Mouse (Mus musculus): ENCODE data around the gene Tox2.

Gene Tox2

GRCm38 (mm10) chr2:163202884-163203634, at the start of gene Tox2:
Gene Tox2 (plus strand): TSS chr2:163203125.
- peak; percentile 49 to 55 for DNase-seq (ENCODE audit: low spot score in 2 of 2)

DNA sequence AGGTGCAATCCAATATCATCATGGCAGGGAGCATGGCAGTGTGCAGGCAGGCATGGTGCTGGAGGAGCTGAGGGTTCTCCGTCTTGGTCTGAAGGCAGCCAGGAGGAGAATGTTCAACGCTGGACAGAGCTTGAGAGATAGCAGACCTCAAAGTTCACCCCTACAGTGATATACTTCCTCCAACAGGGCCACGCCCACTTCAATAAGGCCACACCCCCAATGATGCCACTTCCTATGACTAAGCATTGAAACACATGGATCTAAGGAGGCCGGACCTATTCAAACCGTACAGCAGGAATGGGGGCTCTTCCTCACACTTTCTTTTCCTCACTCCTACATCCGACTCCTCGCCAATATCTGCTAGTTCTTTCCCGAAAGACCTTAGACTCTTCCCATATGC, 48.3 kb upstream of the Tox2 start:
- no peak for DNase-seq (ENCODE audit: low spot score in 2 of 2)

DNA sequence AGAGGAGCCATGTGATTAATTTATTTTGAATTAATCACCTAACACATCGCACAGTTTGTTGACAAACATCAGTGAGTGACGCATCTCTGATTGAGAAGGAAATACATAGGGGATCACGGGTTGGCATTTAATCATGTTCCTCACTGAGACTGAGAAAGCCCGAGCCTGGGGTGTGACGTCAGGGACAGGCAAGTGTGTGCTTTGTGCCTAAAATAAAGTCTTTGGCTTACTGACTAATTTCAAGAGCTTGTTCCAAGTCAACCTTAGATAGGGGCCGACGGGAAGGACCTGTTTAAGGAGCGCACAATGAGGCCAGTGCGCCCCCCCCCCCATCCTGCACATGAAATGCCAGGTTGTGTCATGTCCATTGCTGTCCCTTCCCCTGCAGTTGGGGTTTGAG, 43.9 kb upstream of the Tox2 start:
- no peak for DNase-seq (ENCODE audit: low spot score in 2 of 2)

GRCm38 (mm10) chr2:163164461-163164990, 38.4 kb upstream of the Tox2 start:
- DNase-seq (ENCODE audit: low spot score in 2 of 2): no peak

- DNase-seq (ENCODE audit: low spot score in 2 of 2): no peak
Observed at GRCm38 (mm10) chr2:163166067-163166805, 36.7 kb upstream of the Tox2 start.

GRCm38 (mm10) chr2:163171891-163172290, 31.0 kb upstream of the Tox2 start:
- no peak for DNase-seq (ENCODE audit: low spot score in 2 of 2)

DNA sequence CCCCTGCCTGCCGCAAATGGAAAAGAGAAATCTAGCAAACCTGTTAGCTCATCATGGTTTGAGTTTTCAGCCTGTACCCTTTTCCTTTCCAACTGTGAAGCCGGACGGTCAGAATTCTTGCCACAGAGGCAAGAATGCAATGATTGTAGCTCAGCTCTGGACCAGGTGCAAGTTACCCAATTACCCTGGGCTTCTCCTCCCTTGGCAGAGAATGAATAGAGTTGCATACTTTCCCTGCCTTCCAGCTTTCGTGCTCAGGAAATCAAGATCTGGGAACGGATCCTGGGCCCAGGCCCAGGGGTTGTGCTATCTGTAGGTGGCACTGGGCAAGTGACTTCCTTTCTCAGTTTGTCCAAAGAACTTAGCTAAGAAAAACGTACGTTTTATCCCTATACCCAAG, 28.9 kb upstream of the Tox2 start:
- no peak for DNase-seq (ENCODE audit: low spot score in 2 of 2)

- DNase-seq (ENCODE audit: low spot score in 2 of 2): no peak
Observed at GRCm38 (mm10) chr2:163175831-163176230, 27.1 kb upstream of the Tox2 start.

DNA sequence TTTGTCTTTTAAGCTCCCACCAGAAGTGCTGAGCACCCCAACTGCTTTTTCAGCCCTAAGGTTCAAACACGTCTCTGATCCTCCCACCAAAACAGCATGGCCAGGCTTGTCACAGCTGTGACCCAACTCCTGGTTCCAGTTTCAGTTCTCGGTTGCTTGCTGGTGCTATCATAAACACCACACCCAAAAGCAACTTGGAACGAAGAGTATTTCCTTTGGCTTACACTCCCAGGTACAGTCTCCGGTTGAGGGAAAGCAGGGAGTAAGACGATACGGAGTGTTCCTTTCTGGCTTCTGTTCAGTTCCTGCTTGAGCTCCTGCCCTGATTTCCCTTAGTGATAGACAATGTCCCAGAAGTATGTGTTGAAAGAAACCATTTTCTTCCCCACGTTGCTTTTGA, 26.4 kb upstream of the Tox2 start:
- peak; percentile 18 to 44 for DNase-seq (ENCODE audit: low spot score in 2 of 2)

DNA sequence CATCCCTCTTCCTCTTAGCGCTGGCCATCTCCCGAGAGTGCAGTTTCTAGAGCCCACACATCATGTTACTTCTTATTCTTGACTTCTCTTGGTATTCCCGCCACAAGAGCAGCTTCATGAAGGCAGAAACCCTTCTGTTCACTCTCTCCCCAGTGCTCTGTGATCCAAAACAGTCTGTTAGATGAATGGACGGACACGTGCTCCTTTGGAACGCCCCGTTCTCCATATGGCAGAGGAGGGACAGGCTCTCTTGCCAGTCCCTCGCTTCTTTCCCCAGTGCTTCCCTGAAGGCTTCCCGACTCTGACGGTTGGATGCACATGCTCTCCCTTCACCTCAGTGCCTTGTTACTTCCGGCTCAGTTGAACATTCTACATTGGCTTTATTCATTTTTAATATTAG, 15.4 kb upstream of the Tox2 start:
- no peak for DNase-seq (ENCODE audit: low spot score in 2 of 2)

- no peak for DNase-seq (ENCODE audit: low spot score in 2 of 2)
Observed at GRCm38 (mm10) chr2:163189596-163189995, 13.3 kb upstream of the Tox2 start.

DNA sequence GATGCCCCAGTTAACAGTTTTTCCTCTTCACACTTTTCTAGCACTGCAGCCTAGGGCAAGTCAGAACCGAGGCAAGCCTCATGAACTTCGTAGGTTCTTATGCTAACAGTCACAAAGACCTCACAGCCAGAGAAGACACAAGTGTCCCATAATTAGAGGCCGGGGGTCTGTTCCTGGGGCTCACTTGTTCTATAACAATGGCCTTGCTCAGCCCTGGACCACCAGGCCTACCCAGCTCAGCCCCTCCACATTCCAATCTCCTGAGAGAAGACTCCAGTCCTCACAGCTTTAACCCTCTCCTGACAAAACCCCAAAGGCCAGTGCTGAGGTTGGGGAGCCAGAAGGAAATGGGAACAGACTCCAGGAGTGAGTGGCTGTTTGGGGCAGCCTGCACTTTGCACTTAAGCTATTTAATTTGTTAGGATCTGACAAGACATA, 12.9 kb upstream of the Tox2 start:
- DNase-seq (ENCODE audit: low spot score in 2 of 2): no peak

DNA sequence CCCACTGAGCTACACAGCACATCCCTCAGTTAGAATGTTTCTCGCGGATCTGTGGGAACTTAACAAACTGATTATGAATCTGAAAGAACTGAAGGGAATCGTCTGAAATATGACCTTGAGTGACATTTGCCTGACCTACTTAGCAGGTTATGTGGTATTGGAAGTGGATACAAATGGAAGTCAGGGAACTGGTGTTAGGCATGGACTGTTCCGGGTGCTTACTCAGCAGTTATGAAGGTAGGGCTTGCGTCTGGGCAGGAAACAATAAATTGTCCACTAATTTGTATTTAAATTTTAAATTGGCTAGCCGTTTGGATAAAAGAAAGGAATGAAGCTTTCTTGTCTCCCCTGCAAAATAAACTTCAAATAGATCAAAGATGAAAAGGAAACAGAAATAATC, 10.4 kb upstream of the Tox2 start:
- DNase-seq (ENCODE audit: low spot score in 2 of 2): no peak

GRCm38 (mm10) chr2:163194015-163194414, 8.9 kb upstream of the Tox2 start:
- no peak for DNase-seq (ENCODE audit: low spot score in 2 of 2)

- DNase-seq (ENCODE audit: low spot score in 2 of 2): no peak
Observed at GRCm38 (mm10) chr2:163194543-163194942, 8.4 kb upstream of the Tox2 start.

DNA sequence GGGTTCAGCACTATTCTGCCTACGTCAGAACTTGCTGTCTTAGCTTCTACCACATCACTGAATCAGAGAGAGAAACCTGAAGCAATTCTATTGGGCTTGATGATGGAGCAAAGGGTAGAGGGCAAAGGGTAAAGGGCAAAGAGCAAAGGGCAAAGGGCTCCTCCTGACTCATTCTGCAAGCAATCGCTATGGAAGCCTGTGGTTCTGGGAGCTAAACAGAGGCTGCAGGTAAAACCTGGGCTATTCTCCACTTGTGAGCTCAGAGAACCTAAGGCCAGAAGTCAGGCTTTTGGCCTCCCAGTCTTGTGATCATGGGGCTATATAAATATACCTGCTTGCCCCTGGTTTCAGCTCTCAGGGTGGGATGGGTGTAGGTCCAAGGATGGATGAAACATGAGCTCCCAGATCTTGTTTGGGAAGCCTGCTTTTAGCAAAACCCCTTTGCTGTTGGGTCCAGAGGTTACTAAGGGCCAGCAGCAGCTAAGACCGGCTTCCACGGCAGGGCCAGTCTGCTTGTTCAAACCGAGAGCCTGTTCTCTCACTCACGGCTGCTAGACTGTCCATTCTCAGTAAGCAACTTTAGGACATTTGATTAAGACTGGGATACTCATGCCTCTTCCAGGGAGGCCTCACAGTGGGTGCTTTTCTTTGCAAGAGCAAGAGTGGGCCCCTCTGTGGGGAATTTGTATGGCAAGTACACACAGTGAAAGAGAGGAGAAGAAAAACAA, 7.7 kb upstream of the Tox2 start:
- DNase-seq (ENCODE audit: low spot score in 2 of 2): no peak

DNA sequence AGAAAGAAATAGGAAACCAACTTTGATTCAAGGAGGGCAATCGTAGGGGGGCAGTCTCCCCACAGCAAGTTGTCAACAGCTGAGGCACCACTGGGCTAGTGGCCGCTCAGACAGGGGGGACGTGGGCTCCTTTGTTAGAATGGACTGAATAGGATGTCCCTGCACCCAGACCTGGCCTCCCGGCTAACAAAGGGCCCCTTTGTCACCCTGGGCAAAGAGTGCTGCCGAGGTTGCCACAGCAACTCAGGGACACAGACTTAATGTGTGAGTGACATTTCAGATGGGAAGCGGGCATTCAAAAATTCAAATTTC, 7.1 kb upstream of the Tox2 start:
- DNase-seq (ENCODE audit: low spot score in 2 of 2): no peak

- DNase-seq (ENCODE audit: low spot score in 2 of 2): peak in 1 of 2 experiments; percentile 7
Observed at GRCm38 (mm10) chr2:163201897-163202296, 1.0 kb upstream of the Tox2 start.

GRCm38 (mm10) chr2:163202553-163202883, 407 bp upstream of the Tox2 start:
- DNase-seq (ENCODE audit: low spot score in 2 of 2): no peak

GRCm38 (mm10) chr2:163203635-163204547, 966 bp downstream of the Tox2 start:
- no peak for DNase-seq (ENCODE audit: low spot score in 2 of 2)

GRCm38 (mm10) chr2:163204548-163205261, 1.8 kb downstream of the Tox2 start:
- DNase-seq (ENCODE audit: low spot score in 2 of 2): no peak
